Mouse (Mus musculus) heart, embryonic 13.5 days (tissue): ENCODE results near the gene Hoxd3. TPM values are rescaled to one million over a fixed set of nuclear protein-coding genes. Genes with fewer than 3 reads are reported as not detected.

Experiments
- ATAC-seq: fragments of 200-750 bp; cut with Nextera tagmentation; 2 replicates; pipeline ENCODE4 v1.8.0; 2017; ENCODE audit warnings: moderate TSS enrichment; ENCODE audit not compliant: insufficient number of reproducible peaks, low FRiP score, low TSS enrichment; ENCODE audit errors: extremely low read depth
- H3K27ac ChIP-seq: fragments of 300-500 bp; sonication (generic); replicated peaks from 2 replicates; pipeline ENCODE4 v1.5.1; 2015; ENCODE audit warnings: moderate library complexity, mild to moderate bottlenecking, inconsistent platforms
- H3K27me3 ChIP-seq: fragments of 300-500 bp; sonication (generic); replicated peaks from 2 replicates; pipeline ENCODE4 v1.6.1; 2015; ENCODE audit warnings: mild to moderate bottlenecking, inconsistent platforms
- H3K36me3 ChIP-seq: fragments of 300-500 bp; sonication (generic); 2 replicates; pipeline ENCODE4 v1.6.1; 2015; ENCODE audit warnings: mild to moderate bottlenecking, inconsistent platforms
- H3K4me1 ChIP-seq: fragments of 300-500 bp; sonication (generic); 2 replicates; pipeline ENCODE4 v1.6.1; 2015; ENCODE audit warnings: inconsistent platforms
- H3K4me2 ChIP-seq: fragments of 300-500 bp; sonication (generic); 2 replicates; pipeline ENCODE4 v1.6.1; 2015; ENCODE audit warnings: inconsistent platforms, mild to moderate bottlenecking, moderate library complexity
- H3K4me3 ChIP-seq: fragments of 300-500 bp; sonication (generic); 2 replicates; pipeline ENCODE4 v1.5.1; 2015; ENCODE audit warnings: moderate library complexity, mild to moderate bottlenecking, inconsistent platforms
- H3K9ac ChIP-seq: fragments of 300-500 bp; sonication (generic); 2 replicates; pipeline ENCODE4 v1.6.1; 2015; ENCODE audit warnings: inconsistent platforms, mild to moderate bottlenecking, moderate library complexity
- H3K9me3 ChIP-seq: fragments of 300-500 bp; sonication (generic); 2 replicates; pipeline ENCODE4 v1.6.1; 2016; ENCODE audit warnings: inconsistent platforms
- WGBS: fragments of 180-500 bp; shearing (Covaris S2); methylation state at CpG from one replicate; pipeline ENCODE4 v1.1.7; 2015; ENCODE audit warnings: mixed read lengths; 5-methylcytosine and 5-hydroxymethylcytosine counted together
- polyA plus RNA-seq: library from polyadenylated mRNA; unstranded; fragments of >200 nt; fragmentation: Nextera tagmentation; extraction: Ambion mirVana; gene quantifications from 2 replicates; pipeline ENCODE4 v1.2.1, GENCODE M21; 2015

Gene Hoxd3
- polyA plus RNA-seq, 1 experiment from 2014 or later: 0.74 TPM

- H3K9ac ChIP-seq: no peak overlapping the region
- no peak overlapping the region for H3K4me3 ChIP-seq
- no peak overlapping the region for H3K27ac ChIP-seq
- H3K36me3 ChIP-seq: no peaks in the 10 kb centered on the region
- peaks cover 100% of the 10 kb centered on the region for H3K27me3 ChIP-seq
- WGBS: 6% methylated on average over 19 of the region's 19 CpGs
- no peaks in the 10 kb centered on the region for H3K9me3 ChIP-seq
- ATAC-seq: no peak
- H3K4me2 ChIP-seq: no peak overlapping the region
- H3K4me1 ChIP-seq: peaks cover 13% of the 10 kb centered on the region
Measured at GRCm38 (mm10) chr2:74713239-74714150, 1.8 kb downstream of the Hoxd3 start.

- WGBS: 6% methylated on average over 18 of the region's 18 CpGs
- Histone ChIP-seq H3K27ac (no peak overlapping the region), H3K9me3 (no peaks in the 10 kb centered on the region), H3K4me2 (no peak overlapping the region), H3K36me3 (no peaks in the 10 kb centered on the region), H3K4me3 (no peak overlapping the region), H3K9ac (no peak overlapping the region), H3K4me1 (peaks cover 13% of the 10 kb centered on the region), H3K27me3 (peaks cover 100% of the 10 kb centered on the region)
- ATAC-seq: no peak
Measured at GRCm38 (mm10) chr2:74714156-74714789, 2.5 kb downstream of the Hoxd3 start.

- peaks cover 13% of the 10 kb centered on the region for H3K4me1 ChIP-seq
- H3K27ac ChIP-seq: no peak overlapping the region
- 0 out of 2 replicates have a peak overlapping the region, but pooled peaks have one; percentile 8 for H3K4me2 ChIP-seq
- peaks cover 100% of the 10 kb centered on the region for H3K27me3 ChIP-seq
- H3K9me3 ChIP-seq: no peaks in the 10 kb centered on the region
- H3K36me3 ChIP-seq: no peaks in the 10 kb centered on the region
- WGBS: 1% methylated on average over 14 of the region's 14 CpGs
- no peak overlapping the region for H3K9ac ChIP-seq
- ATAC-seq: no peak
- no peak overlapping the region for H3K4me3 ChIP-seq
Measured at GRCm38 (mm10) chr2:74714881-74715280, 3.2 kb downstream of the Hoxd3 start.

- H3K4me2 ChIP-seq: peak overlapping the region; percentile 64
- H3K27me3 ChIP-seq: peaks cover 100% of the 10 kb centered on the region
- 0 out of 2 replicates have a peak overlapping the region, but pooled peaks have one; percentile 33 for H3K9ac ChIP-seq
- ATAC-seq: 0 out of 2 replicates have a peak, but pooled peaks have one; percentile 31
- H3K9me3 ChIP-seq: no peaks in the 10 kb centered on the region
- WGBS: 3% methylated on average over 26 of the region's 26 CpGs
- H3K27ac ChIP-seq: no peak overlapping the region
- peak overlapping the region; percentile 45 for H3K4me3 ChIP-seq
- H3K4me1 ChIP-seq: peaks cover 13% of the 10 kb centered on the region
- no peaks in the 10 kb centered on the region for H3K36me3 ChIP-seq
Measured at GRCm38 (mm10) chr2:74715504-74716241, 3.9 kb downstream of the Hoxd3 start.

GRCm38 (mm10) chr2:74720384-74720783 lies 8.7 kb downstream of the Hoxd3 start:
- Histone ChIP-seq H3K4me3 (no peak overlapping the region), H3K27ac (no peak overlapping the region), H3K4me2 (no peak overlapping the region), H3K9ac (no peak overlapping the region), H3K36me3 (no peaks in the 10 kb centered on the region), H3K9me3 (no peaks in the 10 kb centered on the region), H3K4me1 (0 out of 2 replicates have a peak, but pooled peaks cover 3% of the 10 kb centered on the region), H3K27me3 (peaks cover 100% of the 10 kb centered on the region)
- WGBS: 10% methylated on average over 2 of the region's 2 CpGs
- no peak for ATAC-seq

GRCm38 (mm10) chr2:74720955-74721491 lies 9.3 kb downstream of the Hoxd3 start:
- ATAC-seq: no peak
- H3K27me3 ChIP-seq: peaks cover 100% of the 10 kb centered on the region

DNA sequence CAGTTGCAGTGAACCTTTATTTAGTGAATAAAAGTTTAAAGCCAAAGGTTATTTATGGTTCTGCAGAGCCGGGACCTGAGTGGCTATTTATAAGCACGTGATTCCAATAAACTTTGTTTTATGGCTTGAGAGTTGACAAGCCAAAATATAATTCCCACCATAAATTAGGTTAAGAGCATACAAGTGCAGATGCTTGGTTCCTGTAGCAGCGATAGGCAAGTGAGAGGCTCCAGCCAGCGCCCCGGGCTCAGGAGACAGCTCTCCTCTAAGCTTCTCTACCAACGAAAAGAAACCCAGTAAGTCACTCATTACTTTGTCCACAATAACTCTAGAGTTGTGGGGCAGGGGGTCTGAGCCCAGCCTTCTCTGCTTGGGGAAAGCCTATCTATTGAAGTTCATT lies 10.2 kb downstream of the Hoxd3 start:
- WGBS: 10% methylated on average over 6 of the region's 6 CpGs
- no peaks in the 10 kb centered on the region for H3K9me3 ChIP-seq
- H3K4me3 ChIP-seq: no peak overlapping the region
- no peak overlapping the region for H3K27ac ChIP-seq
- ATAC-seq: no peak
- H3K36me3 ChIP-seq: no peaks in the 10 kb centered on the region
- H3K9ac ChIP-seq: no peak overlapping the region
- peaks cover 100% of the 10 kb centered on the region for H3K27me3 ChIP-seq
- no peaks in the 10 kb centered on the region for H3K4me1 ChIP-seq
- H3K4me2 ChIP-seq: no peak overlapping the region

More at GRCm38 (mm10) chr2:74720955-74721491, 9.3 kb downstream of the Hoxd3 start:
- Histone ChIP-seq H3K4me2 (no peak overlapping the region), H3K9ac (no peak overlapping the region), H3K4me3 (no peak overlapping the region), H3K27ac (no peak overlapping the region), H3K4me1 (0 out of 2 replicates have a peak, but pooled peaks cover under 1% of the 10 kb centered on the region), H3K36me3 (no peaks in the 10 kb centered on the region), H3K9me3 (no peaks in the 10 kb centered on the region)
- 8% methylated on average over 5 of the region's 5 CpGs for WGBS

DNA sequence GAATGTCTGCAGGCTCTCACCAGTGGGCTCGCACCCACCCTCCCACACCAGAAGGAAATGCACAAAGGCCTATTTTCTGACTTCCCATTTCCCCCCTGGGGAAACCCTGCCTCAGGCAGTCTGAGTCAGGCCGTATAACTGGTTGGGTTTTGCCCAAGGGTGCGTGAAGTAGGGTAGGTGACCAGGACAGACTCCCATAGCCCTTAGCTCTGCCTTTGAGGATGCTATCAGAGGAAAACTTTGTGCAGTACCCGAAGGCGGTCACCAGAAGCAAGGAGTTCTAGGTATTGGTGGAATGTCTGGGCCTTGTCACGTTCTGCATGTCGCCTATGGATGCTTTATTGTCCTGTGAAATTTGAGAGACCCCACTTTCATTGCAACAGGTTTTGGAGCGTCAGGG lies 11.2 kb downstream of the Hoxd3 start:
- H3K4me2 ChIP-seq: no peak overlapping the region
- peaks cover 6% of the 10 kb centered on the region; the same call in 1 of the 2 replicates for H3K4me1 ChIP-seq
- H3K4me3 ChIP-seq: no peak overlapping the region
- H3K9ac ChIP-seq: no peak overlapping the region
- H3K36me3 ChIP-seq: no peaks in the 10 kb centered on the region
- peaks cover 100% of the 10 kb centered on the region for H3K27me3 ChIP-seq
- H3K9me3 ChIP-seq: no peaks in the 10 kb centered on the region
- H3K27ac ChIP-seq: no peak overlapping the region
- no peak for ATAC-seq
- WGBS: 4% methylated on average over 8 of the region's 8 CpGs

GRCm38 (mm10) chr2:74724244-74725015 lies 12.7 kb downstream of the Hoxd3 start:
- no peaks in the 10 kb centered on the region for H3K9me3 ChIP-seq
- 15% methylated on average over 7 of the region's 7 CpGs for WGBS
- H3K4me2 ChIP-seq: no peak overlapping the region
- no peak overlapping the region for H3K4me3 ChIP-seq
- H3K9ac ChIP-seq: no peak overlapping the region
- H3K27ac ChIP-seq: no peak overlapping the region
- no peak for ATAC-seq
- H3K36me3 ChIP-seq: no peaks in the 10 kb centered on the region
- peaks cover 100% of the 10 kb centered on the region for H3K27me3 ChIP-seq
- H3K4me1 ChIP-seq: peaks cover 6% of the 10 kb centered on the region; the same call in 1 of the 2 replicates

- H3K9me3 ChIP-seq: no peaks in the 10 kb centered on the region
- no peak overlapping the region for H3K4me3 ChIP-seq
- H3K9ac ChIP-seq: no peak overlapping the region
- peaks cover 6% of the 10 kb centered on the region; the same call in 1 of the 2 replicates for H3K4me1 ChIP-seq
- no peaks in the 10 kb centered on the region for H3K36me3 ChIP-seq
- no peak overlapping the region for H3K27ac ChIP-seq
- WGBS: 6% methylated on average over 17 of the region's 17 CpGs
- peaks cover 100% of the 10 kb centered on the region for H3K27me3 ChIP-seq
- no peak for ATAC-seq
- no peak overlapping the region for H3K4me2 ChIP-seq
Measured at GRCm38 (mm10) chr2:74725171-74725570, 13.4 kb downstream of the Hoxd3 start.
